Mouse (Mus musculus) gastrocnemius, postnatal 10 days (tissue): ENCODE data around the gene Cd247. TPM values are rescaled to one million over a fixed set of nuclear protein-coding genes. Genes with fewer than 3 reads are reported as not detected.
A peak's percentile ranks its signal among the peaks of the same experiment; 100 is the strongest.

ENCODE experiments used
- DNase-seq: peaks from one replicate; pipeline ENCODE4 v3.0.0; 2021; ENCODE audit warnings: mixed read lengths
- total RNA-seq, 2 experiments: library from RNA; stranded (reverse); gene quantifications; 2 replicates each; pipeline ENCODE4 v1.2.3; 2021

Cd247 gene
- total RNA-seq, 2 experiments from 2014 or later, result 1.6 to 1.9 TPM

DNA sequence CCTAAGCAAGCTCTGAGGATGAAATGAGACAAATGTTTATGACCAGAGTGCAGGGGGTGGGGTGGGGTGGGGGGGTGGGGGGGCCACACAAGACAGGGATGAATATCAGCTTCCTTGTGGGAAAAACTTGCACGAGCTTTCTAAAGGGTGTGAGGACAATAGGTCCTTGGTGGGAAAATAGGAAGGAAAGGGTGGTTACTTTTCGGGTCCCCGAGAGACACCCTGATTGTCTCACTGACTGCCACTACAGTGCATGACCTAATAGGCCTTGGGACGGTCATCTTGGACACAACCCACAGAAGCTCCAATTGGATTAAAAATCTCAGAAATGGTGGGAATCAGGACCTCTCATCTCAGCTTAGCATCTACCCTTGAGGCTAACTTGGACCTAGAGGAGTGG lies 30.7 kb downstream of the Cd247 start:
- DNase-seq, result no peak

DNA sequence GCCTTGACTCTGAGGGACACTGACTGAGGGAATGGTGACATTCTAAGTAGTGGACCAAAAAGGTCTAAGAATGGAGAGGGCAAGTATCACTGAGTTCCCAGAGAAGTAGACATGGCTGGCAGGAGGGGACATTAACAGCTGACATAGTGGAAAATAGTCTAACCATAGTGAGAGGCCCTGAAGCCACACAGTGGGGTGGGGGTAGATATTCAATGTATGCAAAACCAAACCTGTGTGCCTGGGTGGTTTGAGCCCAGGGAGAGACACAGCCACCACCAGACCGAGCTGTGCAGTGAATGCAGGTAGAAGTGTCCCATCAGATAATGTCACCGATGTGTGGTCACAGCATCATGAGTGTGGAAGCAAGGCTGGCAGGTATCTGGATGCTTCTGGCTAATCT lies 33.5 kb downstream of the Cd247 start:
- DNase-seq, result no peak

DNA sequence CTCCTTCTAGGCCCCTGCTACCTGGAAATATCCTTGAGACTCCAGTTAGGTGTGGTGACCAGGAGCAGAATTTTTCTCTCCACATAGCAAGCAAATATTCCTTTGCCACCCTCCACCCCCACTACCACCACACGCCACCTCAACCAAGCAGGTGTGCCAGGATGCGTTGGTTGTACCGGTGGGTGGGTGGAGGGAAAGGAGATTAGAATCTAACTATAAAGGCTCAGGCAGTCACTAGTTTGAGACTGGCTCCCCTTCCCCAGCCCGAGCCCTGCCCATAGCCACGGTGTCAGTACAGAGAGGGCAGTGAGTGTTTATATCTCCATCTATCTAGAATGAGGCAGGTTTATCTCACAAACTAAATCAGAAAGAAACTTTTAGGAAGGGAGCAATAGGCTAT lies 39.7 kb downstream of the Cd247 start:
- no peak for DNase-seq

DNA sequence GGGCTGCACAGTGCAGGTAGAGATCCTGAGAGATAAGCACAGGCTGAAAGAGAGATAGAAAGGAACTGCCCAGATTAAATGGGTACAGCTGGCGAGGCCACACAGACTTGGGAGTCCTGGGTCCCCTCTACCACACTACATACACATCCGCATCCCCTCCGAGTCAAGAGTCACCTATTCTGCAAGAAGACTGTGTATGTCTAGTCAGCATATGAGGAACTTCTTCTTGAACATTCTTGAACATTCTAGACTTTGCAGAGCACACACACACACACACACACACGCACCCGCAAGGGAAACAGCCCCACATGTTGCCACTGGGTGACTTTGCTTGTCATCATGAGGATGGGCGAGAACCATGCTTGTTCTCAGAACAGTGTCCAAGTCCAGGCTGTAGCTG lies 40.1 kb downstream of the Cd247 start:
- DNase-seq, result no peak

DNA sequence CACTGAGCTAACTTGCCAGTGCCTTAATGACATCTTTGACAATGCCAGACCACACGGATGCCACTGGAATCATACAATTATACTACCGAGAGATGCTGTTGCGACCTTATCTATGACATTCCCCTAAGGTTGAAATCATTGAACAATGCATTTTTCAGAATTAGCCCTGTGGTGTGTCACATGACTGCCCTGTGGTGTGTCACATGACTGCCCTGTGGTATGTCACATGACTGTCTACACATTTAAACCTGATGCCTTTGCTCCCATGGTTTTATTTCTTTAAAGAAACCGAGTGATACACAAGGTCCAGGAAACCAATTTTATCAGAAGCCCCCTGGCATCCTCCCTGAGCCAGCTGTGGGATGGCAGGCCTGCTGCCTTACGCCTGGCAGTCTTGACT lies 41.4 kb downstream of the Cd247 start:
- DNase-seq, result no peak

DNA sequence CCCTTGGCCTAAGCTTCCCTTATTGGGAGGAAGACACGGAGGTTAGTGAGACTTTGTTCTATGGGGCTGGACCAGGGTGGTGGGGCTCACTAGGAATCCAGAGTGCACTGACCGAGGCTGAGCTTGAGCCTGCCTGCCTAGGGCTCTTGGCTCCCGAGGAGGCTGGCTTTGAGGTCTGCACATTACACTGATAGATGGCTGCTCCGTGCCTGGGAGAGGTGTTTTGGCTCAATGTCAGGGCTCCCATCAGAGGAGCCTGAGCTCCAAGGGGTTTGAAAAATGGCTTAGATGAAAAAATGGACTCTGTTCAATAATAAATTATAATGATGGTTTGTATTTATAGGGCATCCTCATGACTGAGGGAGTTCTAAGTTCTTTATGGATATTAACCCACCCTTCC lies 44.8 kb downstream of the Cd247 start:
- DNase-seq, result no peak

DNA sequence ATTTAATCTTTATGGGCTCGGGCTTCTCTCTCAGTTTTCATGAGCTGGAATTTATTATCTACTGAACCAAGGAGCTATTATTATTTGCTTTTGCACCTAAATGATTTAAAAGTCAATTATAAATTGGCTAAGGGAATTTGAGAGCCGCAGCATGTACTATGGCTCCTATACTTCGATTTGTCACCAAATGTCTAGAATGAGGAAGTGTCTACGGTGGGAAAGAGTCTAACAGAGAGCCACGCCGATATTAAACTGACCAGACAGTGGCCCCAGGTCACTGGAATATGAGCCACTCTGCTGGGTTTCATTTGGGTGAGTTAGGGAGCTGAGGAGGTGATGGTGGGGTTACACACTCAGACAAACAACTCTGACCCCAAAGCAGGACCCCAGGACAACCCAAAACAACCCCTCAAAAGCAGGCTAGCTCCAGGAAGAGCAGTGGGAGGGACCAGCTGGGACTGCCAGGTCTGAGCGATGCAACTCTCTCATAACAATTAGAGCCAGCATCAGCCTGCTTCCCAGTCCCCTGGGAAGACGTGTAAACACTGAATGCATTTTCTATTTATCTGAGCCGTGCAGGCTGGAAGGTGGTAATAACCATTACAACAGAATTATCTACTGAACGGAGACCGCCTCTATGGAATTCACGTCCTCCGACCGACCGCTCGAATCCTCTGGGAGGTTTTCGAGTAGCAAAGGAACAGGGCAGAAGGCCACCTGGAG lies 45.6 kb downstream of the Cd247 start:
- no peak for DNase-seq

DNA sequence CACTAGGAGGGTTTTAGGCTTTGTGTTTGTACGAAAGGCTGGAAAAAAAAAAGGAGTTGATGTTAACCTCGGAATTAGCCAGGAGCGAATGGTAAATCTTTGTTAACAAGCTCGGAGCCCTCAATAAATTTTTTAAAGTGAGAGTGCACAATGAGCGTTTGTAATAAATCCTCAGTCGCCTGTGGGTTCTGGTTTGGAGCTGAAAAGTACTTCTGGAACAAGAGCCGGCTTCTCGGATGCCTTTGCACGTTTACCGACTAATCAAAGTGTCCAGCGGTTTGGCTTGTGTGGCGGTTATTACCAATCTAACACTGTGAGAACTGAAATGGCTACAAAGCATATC lies 46.1 kb downstream of the Cd247 start:
- no peak for DNase-seq

DNA sequence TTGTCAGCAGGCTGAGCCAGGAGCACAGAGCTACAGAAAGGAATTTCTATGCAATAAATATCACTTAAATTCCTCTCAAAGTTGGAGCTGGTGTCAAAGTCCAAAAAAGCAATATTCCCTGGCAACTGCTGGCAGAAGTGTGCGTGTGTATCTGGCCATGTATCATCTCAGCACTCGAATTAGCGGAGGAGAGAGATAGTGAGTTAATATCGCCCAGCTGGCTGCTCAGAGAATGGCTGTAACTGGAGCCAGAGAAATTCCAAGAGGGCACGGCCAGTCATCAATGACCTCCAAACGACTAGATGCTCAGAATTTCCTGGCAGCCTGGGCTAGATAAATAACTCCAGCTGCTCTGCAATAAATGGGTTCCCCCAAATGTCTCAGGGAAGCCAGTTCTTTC lies 48.0 kb downstream of the Cd247 start:
- no peak for DNase-seq

DNA sequence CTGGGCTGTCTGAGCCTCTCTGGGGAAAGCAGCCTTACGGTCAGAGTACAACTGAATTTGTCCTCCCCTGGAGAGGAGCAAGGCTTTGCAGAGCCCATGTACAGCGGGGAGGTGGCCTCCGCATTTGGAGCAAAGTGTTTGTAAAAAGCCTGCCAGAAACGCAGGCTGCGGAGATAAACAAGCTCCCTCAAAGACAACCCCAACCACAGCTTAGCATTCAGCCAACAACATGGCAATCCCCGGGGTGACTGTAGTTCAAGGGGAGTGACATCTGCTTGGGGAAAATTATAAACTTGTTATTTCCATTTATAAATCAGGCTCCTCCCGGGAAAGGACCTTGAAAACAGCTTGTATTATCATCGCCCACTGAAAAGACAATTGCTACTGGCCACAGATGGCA lies 49.1 kb downstream of the Cd247 start:
- no peak for DNase-seq

DNA sequence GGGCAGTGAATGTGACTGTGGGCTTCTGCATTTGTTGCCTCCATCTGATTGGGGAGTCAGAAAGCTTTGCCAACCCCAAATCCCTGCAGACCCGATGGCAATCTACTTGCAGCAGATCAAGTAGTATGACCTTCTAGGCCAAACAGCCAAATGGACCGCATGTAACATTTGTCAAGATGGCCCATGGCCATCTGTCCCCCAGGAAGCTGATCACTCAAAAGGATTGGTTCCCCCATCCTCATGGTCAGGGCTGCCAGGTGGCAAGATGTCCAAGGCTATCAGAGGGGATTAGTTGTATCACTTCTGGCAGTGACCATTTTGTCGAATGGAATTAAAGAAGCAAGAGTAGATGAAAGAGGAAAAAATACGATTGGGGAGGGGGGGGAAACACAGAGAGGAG lies 50.7 kb downstream of the Cd247 start:
- DNase-seq, result no peak

DNA sequence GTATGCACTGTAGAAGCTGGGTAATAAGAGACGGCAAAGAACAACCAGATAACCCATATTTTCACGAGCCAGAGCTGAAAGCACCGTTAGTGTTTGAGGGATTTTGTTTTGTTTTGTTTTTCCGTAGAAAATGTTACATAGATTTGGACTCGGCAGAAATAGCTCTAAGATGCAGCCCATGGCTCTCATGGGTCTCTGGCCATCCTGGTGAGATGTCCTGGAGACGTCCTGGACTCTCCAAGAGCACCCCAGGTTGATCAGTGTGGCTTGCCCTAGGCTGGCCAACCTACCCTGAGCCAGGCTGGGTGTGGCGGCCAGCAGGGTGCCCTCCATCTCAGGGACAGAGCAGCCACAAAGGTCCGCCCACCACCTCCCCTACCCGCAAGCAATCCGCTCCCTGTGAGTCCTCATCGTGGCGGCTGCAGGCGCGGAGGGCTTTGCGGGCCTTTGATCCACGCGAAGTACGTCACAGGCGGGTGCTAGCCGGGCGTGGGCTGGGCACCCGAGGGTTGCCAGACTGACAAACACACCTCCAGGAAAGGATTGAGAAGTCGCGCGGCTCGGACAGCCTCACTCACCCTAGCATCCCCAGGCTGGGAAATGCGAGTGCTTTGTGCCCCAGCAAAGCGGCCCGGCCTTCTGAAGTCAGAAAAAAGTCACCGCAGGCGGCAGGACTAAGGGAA lies 52.2 kb downstream of the Cd247 start:
- DNase-seq, result no peak

DNA sequence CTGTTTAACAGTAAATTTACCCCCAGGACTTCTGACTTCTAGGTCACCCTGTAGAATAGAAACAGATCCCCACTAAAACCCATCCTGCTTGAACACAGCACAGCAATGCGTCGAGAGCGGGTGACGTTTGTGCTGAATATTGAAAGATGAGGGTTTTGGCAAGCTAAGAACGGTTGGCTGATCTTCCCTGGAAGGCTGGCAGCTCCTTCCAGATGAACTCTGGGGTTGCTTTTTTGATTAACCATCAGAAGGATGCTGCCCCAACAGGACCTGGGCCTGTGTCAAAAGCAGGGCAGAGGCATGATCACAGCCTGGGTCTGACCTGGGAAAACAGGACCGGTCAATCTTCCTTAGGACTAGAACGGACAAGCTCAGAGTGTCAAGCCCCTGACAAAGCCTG lies 53.7 kb downstream of the Cd247 start:
- DNase-seq, result no peak

DNA sequence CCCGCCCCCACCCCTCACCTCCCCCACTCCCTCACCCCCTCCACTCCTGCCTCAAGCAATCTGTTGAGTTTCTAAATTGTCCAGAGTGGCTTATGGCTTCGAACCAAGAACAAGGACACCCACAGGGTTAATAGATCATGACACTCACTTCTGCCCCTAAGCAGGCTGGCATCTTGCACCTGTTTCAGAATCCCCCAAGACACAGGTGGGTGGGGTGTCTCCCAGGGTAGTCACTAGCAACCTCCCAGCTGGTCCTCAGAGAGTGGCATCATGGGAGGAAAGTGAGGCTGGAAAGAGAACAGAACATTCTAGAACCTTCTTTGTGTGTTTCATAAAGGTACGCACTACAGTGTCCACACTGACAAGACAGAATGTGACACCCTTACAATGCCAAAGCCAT lies 55.1 kb downstream of the Cd247 start:
- DNase-seq, result no peak

DNA sequence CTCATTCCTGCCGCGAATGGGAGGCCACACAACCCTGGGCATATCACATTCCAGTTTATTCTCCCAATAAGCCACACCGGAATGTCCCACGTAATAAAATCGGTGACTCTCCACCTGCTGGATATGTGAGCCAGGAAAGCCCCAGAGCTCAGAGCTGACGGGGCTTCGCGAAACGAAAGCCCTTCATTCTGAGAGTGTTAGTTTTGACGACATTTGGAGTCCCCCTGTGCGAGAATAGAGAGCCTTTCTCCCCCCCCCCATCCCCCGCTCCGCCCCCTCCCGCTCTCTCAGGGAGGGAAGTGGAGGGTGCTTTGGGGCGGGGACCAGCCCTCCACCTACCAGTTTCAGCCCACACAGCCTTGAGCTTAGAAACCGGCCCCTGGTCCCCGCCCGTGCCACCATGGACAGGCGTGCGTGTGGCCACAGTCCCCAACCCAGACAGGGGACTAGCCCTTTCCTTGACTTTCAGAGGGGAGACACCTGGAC lies 56.0 kb downstream of the Cd247 start:
- peak; percentile 31 for DNase-seq

DNA sequence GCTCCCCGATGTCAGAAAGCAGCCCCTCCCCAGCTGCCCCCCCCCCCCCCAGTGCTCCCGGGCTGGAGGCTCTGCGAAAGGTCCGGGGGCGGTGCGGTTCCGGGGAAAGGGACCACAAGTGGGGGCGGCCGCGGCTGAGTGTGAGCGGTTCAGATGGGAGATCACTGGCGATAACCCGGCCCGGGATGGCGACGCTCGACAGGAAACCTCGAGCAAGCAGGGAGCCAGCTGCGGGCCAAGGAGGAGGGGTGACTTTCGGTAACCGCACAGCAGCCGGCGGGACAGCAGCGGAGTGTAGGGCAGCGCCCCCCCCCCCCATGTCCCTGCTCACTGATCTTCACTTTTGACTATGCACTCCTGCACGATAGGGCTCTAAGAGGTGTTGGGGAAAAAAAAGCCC lies 56.5 kb downstream of the Cd247 start:
- DNase-seq, result peak; percentile 35

DNA sequence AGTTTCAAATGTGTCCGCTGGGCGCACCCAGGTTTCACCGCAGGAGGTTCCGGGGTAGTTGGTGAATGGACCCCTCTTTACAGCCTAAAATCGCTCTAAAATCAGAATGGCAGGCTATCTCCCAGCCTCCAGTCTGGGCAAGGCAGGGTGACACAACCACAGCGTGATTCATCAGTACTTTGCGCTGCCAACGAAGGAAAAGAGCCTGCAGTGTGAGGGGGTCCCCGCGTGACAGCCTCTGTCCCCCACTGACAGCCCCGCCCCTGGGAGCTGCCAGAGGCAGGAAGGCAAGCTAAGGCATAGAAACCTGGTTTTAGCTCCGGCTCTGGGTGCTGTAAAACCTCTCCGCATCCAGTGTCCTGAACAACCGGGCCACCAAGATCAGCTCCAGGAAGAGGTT lies 56.9 kb downstream of the Cd247 start:
- DNase-seq, result no peak

DNA sequence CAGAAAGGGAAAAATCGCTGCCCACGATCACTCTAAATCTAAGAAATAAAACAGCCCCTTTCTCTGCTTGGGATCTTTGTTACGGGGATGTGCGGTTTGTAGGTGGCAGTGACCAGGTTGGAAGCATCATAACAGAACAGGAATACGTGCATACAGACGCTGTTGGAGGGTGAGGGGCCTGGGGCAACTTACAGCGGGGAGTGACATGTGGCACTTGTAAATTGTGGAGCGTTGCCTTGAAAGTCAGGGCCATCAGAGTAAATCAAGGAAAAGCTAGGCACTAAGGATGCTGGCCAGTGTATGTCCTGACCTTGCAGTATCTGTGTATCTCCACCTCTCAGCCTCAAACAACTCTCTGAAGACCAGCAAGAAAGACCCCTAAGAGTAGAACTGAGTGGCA lies 59.9 kb downstream of the Cd247 start:
- no peak for DNase-seq

DNA sequence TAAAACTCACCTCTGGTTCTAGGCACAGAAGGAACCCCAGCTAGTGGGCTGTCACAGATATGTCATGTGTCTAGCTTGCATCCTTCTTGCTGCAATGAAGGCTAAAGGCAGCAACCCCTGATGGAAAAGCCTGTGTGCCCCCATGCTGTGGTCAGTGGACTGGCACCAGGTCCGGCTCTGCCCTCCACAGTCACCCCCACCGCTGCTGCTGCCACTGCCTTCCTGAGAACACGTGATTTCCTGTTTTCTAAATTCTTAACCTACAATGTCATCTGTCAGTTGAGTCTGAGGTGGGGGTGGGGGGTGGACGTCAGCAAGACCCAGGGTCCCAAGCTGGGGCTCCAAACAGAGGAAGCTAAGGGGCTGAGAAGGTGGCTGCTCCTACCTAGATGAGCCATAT lies 60.4 kb downstream of the Cd247 start:
- DNase-seq, result no peak

DNA sequence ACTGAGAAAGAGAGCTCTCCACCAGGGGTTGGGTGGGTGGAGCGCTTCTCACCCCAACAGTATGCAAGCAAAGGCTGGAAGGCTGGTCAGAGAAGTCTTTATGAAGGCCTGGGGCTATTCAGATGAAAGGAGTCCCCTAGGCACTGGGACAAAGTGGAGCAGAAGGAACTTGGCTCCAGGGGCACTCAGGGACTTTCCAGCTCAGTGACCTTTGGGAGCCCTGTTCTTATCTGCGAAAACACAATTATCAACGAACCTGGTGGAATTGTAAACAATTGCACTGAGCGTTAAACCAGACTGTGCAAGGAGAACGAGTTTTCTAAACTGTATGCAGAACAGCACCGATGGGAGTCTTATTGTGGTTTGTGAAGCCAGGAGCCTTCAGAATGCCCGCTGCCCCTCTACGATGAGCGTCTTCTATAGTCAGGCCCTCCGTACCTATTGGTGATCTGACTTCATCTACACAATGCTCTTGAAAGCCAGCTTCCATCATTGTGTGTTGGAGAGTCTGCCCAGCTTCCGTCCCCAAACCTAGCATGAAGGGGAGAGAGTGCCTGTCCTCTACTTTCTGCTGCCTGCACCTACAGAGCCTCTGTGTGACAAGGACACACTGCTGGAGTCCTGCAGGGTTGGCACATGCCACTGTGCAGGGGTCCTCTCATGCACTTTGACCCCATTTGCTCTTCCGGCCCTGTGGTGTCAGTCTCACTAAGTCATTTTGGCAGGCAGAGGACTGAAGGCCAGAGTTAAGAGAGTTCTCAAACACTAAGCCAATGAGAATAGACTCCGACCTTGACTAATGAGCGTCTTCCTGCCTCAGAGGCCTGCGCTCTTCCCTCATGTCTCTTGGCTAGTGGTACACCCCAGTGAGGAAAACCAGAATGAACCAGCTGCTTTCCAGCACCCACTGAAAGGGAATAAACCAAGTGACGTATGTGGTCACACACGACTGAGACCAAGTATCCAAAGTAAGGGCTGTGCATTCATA lies 61.3 kb downstream of the Cd247 start:
- DNase-seq, result no peak

DNA sequence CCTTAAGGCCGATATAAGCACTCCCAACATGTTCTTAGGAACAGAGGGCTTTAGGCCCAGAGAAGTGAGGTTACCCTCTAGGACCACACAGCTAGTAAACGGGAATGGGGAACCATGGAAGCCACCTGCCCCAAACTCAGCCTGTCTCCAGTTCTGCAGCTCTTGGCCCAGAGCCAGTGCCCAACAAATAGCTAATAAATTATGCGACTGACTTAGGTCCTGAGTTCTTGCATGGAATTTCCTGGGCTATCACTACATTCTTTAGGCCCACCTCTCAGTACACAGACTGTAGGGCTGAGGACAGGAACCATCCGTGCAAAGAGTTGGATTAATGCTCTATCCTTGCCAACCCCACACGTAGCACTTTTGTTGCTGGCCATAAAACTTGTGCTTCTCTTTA lies 63.6 kb downstream of the Cd247 start:
- no peak for DNase-seq

DNA sequence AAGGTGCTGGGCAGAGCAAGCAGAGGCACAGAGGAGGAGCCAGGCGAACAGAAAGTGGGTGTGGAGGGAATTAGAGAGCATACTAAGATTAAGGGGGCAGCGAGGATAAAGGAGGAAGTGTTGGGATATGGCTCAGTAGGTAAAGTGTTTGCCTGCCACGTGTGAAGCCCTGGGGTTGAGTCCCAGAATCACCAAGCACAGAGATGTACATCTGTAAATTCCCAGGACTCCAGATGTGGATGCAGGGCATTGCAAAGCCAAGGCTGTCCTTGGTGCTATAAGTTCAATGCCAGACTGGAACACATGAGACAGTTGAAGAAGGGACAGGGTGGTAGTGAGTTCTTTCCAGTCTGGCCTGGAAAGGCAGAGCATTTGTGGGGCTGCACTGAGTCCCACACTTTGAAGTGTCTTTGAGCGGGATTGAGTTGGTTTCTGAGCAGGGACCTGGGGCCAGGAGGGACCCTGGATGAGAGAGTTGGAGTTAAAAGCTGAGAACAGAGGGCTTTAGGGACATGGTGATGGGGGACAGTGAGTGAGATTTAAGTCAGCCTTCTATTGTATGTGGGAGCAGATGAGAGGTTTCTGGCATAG lies 64.7 kb downstream of the Cd247 start:
- DNase-seq, result no peak
